Mouse (Mus musculus) C2C12 (cell line): ENCODE measurements around the gene Me1.

ENCODE experiments used
- CEBPB ChIP-seq: IDR thresholded peaks from one replicate; pipeline ENCODE4 v1.6.1; 2011; ENCODE audit warnings: low read depth, mild to moderate bottlenecking, control low read depth, moderate library complexity
- CTCF ChIP-seq: IDR thresholded peaks from one replicate; pipeline ENCODE4 v1.5.1; 2011; ENCODE audit not compliant: control insufficient read depth, insufficient read depth, insufficient read length
- USF1 ChIP-seq: IDR thresholded peaks from one replicate; pipeline ENCODE4 v1.6.1; 2011; ENCODE audit warnings: low read depth, mild to moderate bottlenecking, control low read depth, moderate library complexity

DNA sequence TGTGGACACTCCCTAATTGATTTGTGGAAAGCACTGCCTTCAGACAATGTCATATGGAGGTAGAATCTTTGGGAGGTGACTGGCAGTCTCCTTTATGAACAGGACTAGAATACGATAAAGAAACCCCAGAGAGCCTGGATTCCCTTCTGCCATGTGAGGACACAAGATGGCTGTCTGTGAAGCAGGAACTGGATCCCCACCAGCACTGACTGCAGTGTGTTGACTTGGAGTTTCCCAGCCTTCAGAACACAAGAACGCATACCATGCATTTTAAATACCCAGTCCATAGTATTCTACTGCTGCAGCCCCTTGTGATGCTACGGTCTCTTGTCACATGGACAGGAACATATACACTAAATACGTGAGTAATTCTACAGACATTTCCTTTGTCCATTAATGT lies 13.5 kb downstream of the Me1 start:
- TF ChIP-seq USF1 (no peak), CTCF (no peak), CEBPB (no peak)
